Mouse (Mus musculus): Measurements from ENCODE around the gene Epyc.

Epyc gene

GRCm38 (mm10) chr10:97643768-97644167 is at the start of gene Epyc:
Epyc (plus strand) TSS chr10:97644068.
- no peak for DNase-seq (ENCODE audit: low spot score in 2 of 2)

- DNase-seq (ENCODE audit: low spot score in 2 of 2) = no peak
Measured at GRCm38 (mm10) chr10:97595680-97596079, 48.2 kb upstream of the Epyc start.

GRCm38 (mm10) chr10:97601744-97602143 is 42.1 kb upstream of the Epyc start:
- no peak for DNase-seq (ENCODE audit: low spot score in 2 of 2)

- DNase-seq (ENCODE audit: low spot score in 2 of 2) = no peak
Measured at GRCm38 (mm10) chr10:97603256-97603655, 40.6 kb upstream of the Epyc start.

- DNase-seq (ENCODE audit: low spot score in 2 of 2) = no peak
Measured at GRCm38 (mm10) chr10:97606579-97606978, 37.3 kb upstream of the Epyc start, which contains the start of gene Kera. Kera (plus strand) TSS chr10:97606879.

GRCm38 (mm10) chr10:97622328-97622727 is 21.5 kb upstream of the Epyc start:
- DNase-seq (ENCODE audit: low spot score in 2 of 2) = no peak

- no peak for DNase-seq (ENCODE audit: low spot score in 2 of 2)
Measured at GRCm38 (mm10) chr10:97624381-97624780, 19.5 kb upstream of the Epyc start.

GRCm38 (mm10) chr10:97625116-97625515 is 18.8 kb upstream of the Epyc start:
- no peak for DNase-seq (ENCODE audit: low spot score in 2 of 2)

GRCm38 (mm10) chr10:97626543-97626942 is 17.3 kb upstream of the Epyc start:
- DNase-seq (ENCODE audit: low spot score in 2 of 2) = no peak

- no peak for DNase-seq (ENCODE audit: low spot score in 2 of 2)
Measured at GRCm38 (mm10) chr10:97631061-97631460, 12.8 kb upstream of the Epyc start.

GRCm38 (mm10) chr10:97641926-97642325 is 1.9 kb upstream of the Epyc start:
- no peak for DNase-seq (ENCODE audit: low spot score in 2 of 2)

GRCm38 (mm10) chr10:97650334-97650733 is 6.5 kb downstream of the Epyc start:
- DNase-seq (ENCODE audit: low spot score in 2 of 2) = no peak

GRCm38 (mm10) chr10:97659489-97659888 is 15.6 kb downstream of the Epyc start:
- DNase-seq (ENCODE audit: low spot score in 2 of 2) = no peak

- DNase-seq (ENCODE audit: low spot score in 2 of 2) = peak in 1 of 2 experiments; percentile 22
Measured at GRCm38 (mm10) chr10:97668656-97669055, 24.8 kb downstream of the Epyc start.

GRCm38 (mm10) chr10:97670202-97670601 is 26.3 kb downstream of the Epyc start:
- DNase-seq (ENCODE audit: low spot score in 2 of 2) = no peak

GRCm38 (mm10) chr10:97673239-97673638 is 29.4 kb downstream of the Epyc start:
- no peak for DNase-seq (ENCODE audit: low spot score in 2 of 2)

- no peak for DNase-seq (ENCODE audit: low spot score in 2 of 2)
Measured at GRCm38 (mm10) chr10:97682981-97683380, 39.1 kb downstream of the Epyc start.

GRCm38 (mm10) chr10:97687198-97687597 is 43.3 kb downstream of the Epyc start:
- no peak for DNase-seq (ENCODE audit: low spot score in 2 of 2)

GRCm38 (mm10) chr10:97689425-97689824 is 45.6 kb downstream of the Epyc start:
- DNase-seq (ENCODE audit: low spot score in 2 of 2) = no peak

GRCm38 (mm10) chr10:97692913-97693312 is 49.0 kb downstream of the Epyc start, which contains the start of gene Ccer1:
Ccer1 (plus strand) TSS chr10:97693059.
- DNase-seq (ENCODE audit: low spot score in 2 of 2) = no peak

- no peak for DNase-seq (ENCODE audit: low spot score in 2 of 2)
Measured at GRCm38 (mm10) chr10:97693398-97694135, 49.7 kb downstream of the Epyc start.

- no peak for DNase-seq (ENCODE audit: low spot score in 2 of 2)
Measured at GRCm38 (mm10) chr10:97702321-97702720, 58.5 kb downstream of the Epyc start.

GRCm38 (mm10) chr10:97704562-97704961 is 60.7 kb downstream of the Epyc start:
- DNase-seq (ENCODE audit: low spot score in 2 of 2) = no peak

GRCm38 (mm10) chr10:97712687-97713086 is 68.8 kb downstream of the Epyc start:
- DNase-seq (ENCODE audit: low spot score in 2 of 2) = no peak
